Mouse (Mus musculus): Measurements from ENCODE around the gene Pcf11. TPM values are rescaled to one million over a fixed set of nuclear protein-coding genes. Genes with fewer than 3 reads are reported as not detected.

Gene Pcf11
- total RNA-seq, 2 experiments from 2014 or later = 59.0 to 67.0 TPM

GRCm38 (mm10) chr7:92675131-92675530, 5.4 kb upstream of the Pcf11 start:
- Histone ChIP-seq H3K4me3 (no peak overlapping the region), H3K27ac (no peak overlapping the region)
- no peak for DNase-seq (ENCODE audit: low spot score in 2 of 2)

GRCm38 (mm10) chr7:92668791-92669506, 785 bp downstream of the Pcf11 start:
- peak overlapping the region; percentile 98 for H3K27ac ChIP-seq
- no peak; the same call in 1 of the 2 replicates for TF ChIP-seq CTCF (conservative IDR thresholded peaks at IDR 0.05)
- peak; percentile 42 to 60 for DNase-seq (ENCODE audit: low spot score in 2 of 2)

More at GRCm38 (mm10) chr7:92675131-92675530, 5.4 kb upstream of the Pcf11 start:
- TF ChIP-seq CTCF (conservative IDR thresholded peaks at IDR 0.05) = no peak

GRCm38 (mm10) chr7:92666274-92666820, 3.4 kb downstream of the Pcf11 start:
- no peak for DNase-seq (ENCODE audit: low spot score in 2 of 2)
- Histone ChIP-seq H3K4me3 (peak overlapping the region; percentile 86), H3K27ac (no peak overlapping the region)
- TF ChIP-seq CTCF (conservative IDR thresholded peaks at IDR 0.05) = no peak

More at GRCm38 (mm10) chr7:92668791-92669506, 785 bp downstream of the Pcf11 start:
- peak overlapping the region; percentile 86 for H3K4me3 ChIP-seq

GRCm38 (mm10) chr7:92658050-92658449, 11.7 kb downstream of the Pcf11 start:
- no peak for TF ChIP-seq CTCF (conservative IDR thresholded peaks at IDR 0.05)
- no peak for DNase-seq (ENCODE audit: low spot score in 2 of 2)
- no peak overlapping the region for H3K4me3 ChIP-seq
- H3K27ac ChIP-seq = no peak overlapping the region

GRCm38 (mm10) chr7:92656386-92656785, 13.3 kb downstream of the Pcf11 start:
- no peak for TF ChIP-seq CTCF (conservative IDR thresholded peaks at IDR 0.05)
- DNase-seq (ENCODE audit: low spot score in 2 of 2) = no peak
- Histone ChIP-seq H3K27ac (no peak overlapping the region), H3K4me3 (no peak overlapping the region)

GRCm38 (mm10) chr7:92653329-92653728, 16.4 kb downstream of the Pcf11 start:
- Histone ChIP-seq H3K27ac (no peak overlapping the region), H3K4me3 (no peak overlapping the region)
- DNase-seq (ENCODE audit: low spot score in 2 of 2) = no peak
- no peak for TF ChIP-seq CTCF (conservative IDR thresholded peaks at IDR 0.05)

GRCm38 (mm10) chr7:92647790-92648189, 21.9 kb downstream of the Pcf11 start:
- no peak for DNase-seq (ENCODE audit: low spot score in 2 of 2)
- no peak for TF ChIP-seq CTCF (conservative IDR thresholded peaks at IDR 0.05)
- Histone ChIP-seq H3K27ac (no peak overlapping the region), H3K4me3 (no peak overlapping the region)

GRCm38 (mm10) chr7:92642358-92642757, 27.4 kb downstream of the Pcf11 start:
- no peak for TF ChIP-seq CTCF (conservative IDR thresholded peaks at IDR 0.05)
- no peak overlapping the region for H3K4me3 ChIP-seq
- no peak overlapping the region for H3K27ac ChIP-seq
- DNase-seq (ENCODE audit: low spot score in 2 of 2) = no peak

GRCm38 (mm10) chr7:92638050-92638449, 31.7 kb downstream of the Pcf11 start:
- H3K4me3 ChIP-seq = peak overlapping the region; percentile 75
- peak overlapping the region; percentile 98 for H3K27ac ChIP-seq
- no peak for TF ChIP-seq CTCF (conservative IDR thresholded peaks at IDR 0.05)
- no peak for DNase-seq (ENCODE audit: low spot score in 2 of 2)

GRCm38 (mm10) chr7:92637021-92637625, 32.6 kb downstream of the Pcf11 start, which contains the start of gene Ankrd42:
Gene Ankrd42, minus strand, starts transcription at chr7:92637142.
- Histone ChIP-seq H3K4me3 (peak within 1 kb of the TSS; percentile 75), H3K27ac (peak within 1 kb of the TSS; percentile 98)
- DNase-seq (ENCODE audit: low spot score in 2 of 2) = peak; percentile 91 to 93
- peak; percentile 71 for TF ChIP-seq CTCF (conservative IDR thresholded peaks at IDR 0.05)

GRCm38 (mm10) chr7:92636295-92637011, 33.3 kb downstream of the Pcf11 start:
- Histone ChIP-seq H3K27ac (peak overlapping the region; percentile 98), H3K4me3 (peak overlapping the region; percentile 75)
- TF ChIP-seq CTCF (conservative IDR thresholded peaks at IDR 0.05) = no peak
- no peak for DNase-seq (ENCODE audit: low spot score in 2 of 2)

- Histone ChIP-seq H3K4me3 (no peak overlapping the region), H3K27ac (no peak overlapping the region)
- TF ChIP-seq CTCF (conservative IDR thresholded peaks at IDR 0.05) = peak; percentile 73
- peak; percentile 22 to 49 for DNase-seq (ENCODE audit: low spot score in 2 of 2)
These were observed 39.6 kb downstream of the Pcf11 start for GRCm38 (mm10) chr7:92630167-92630566.

GRCm38 (mm10) chr7:92624488-92624887, 45.2 kb downstream of the Pcf11 start:
- DNase-seq (ENCODE audit: low spot score in 2 of 2) = no peak
- peak; percentile 68 for TF ChIP-seq CTCF (conservative IDR thresholded peaks at IDR 0.05)
- H3K4me3 ChIP-seq = no peak overlapping the region
- H3K27ac ChIP-seq = no peak overlapping the region
